Mouse (Mus musculus): ENCODE measurements around the gene Ubr3. TPM values are rescaled to one million over a fixed set of nuclear protein-coding genes. Genes with fewer than 3 reads are reported as not detected.

The Ubr3 gene
- polyA plus RNA-seq (2014; fragmentation: Nextera tagmentation; extraction: Ambion mirVana): 12.3 and 13.4 TPM in 2 replicates

DNA sequence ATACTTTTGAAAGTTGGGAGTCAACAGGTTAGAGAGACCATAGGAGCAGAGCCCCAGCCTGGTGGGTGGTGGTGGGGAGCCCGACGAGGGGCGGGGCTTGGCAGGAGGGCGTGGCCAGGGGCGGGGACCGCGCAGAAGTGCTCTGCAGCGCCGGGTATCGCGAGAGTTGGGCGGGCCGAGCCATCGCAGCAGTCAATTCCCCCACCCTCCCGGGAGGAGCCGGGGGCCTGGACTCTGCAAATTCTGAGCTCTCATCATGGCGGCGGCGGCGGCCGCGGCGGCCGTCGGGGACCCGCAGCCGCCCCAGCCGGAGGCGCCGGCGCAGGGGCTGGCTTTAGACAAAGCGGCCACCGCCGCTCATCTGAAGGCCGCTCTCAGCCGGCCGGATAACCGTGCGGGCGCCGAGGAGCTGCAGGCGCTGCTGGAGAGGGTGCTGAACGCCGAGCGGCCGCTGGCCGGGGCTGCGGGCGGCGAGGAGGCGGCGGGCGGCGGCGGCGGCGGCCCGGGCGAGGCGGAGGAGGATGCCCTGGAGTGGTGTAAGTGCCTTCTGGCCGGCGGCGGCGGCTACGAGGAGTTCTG, at the start of gene Ubr3:
TSS of gene Ubr3 (plus strand) at position 208 of the 579 bp plus-strand sequence.
- Histone ChIP-seq H3K4me3 (ENCODE audit: low read depth, low read length) (peak within 1 kb of the TSS; percentile 100), H3K4me2 (ENCODE audit: low read length) (peak within 1 kb of the TSS; percentile 91), H3K4me1 (ENCODE audit: control insufficient read depth, insufficient read depth, low read length) (peaks cover 3% of the 10 kb centered on the region; the same call in 1 of the 2 replicates), H3K27me3 (replicated peaks; ENCODE audit: control insufficient read depth, insufficient read depth, low read length) (no peaks in the 10 kb centered on the region), H3K27ac (ENCODE audit: low read depth, low read length) (peak within 1 kb of the TSS; percentile 90), H3K9me3 (replicated peaks; ENCODE audit: control insufficient read depth, low read length) (no peaks in the 10 kb centered on the region), H3K9ac (ENCODE audit: low read length) (peak within 1 kb of the TSS; percentile 98), H3K36me3 (ENCODE audit: control insufficient read depth, insufficient read depth, low read length) (peaks cover 4% of the 10 kb centered on the region)
- peak; percentile 99 for ATAC-seq
- WGBS: under 1% methylated on average over 44 of the region's 65 CpGs
- peak; percentile 97 for DNase-seq (ENCODE audit: low spot score)

- no peak for ATAC-seq
- no peak overlapping the region for H3K27ac ChIP-seq (ENCODE audit: low read depth, low read length)
- no peaks in the 10 kb centered on the region for H3K4me1 ChIP-seq (ENCODE audit: control insufficient read depth, insufficient read depth, low read length)
- WGBS: 68% methylated on average over 6 of the region's 6 CpGs
- DNase-seq (ENCODE audit: low spot score): no peak
- no peak overlapping the region for H3K9ac ChIP-seq (ENCODE audit: low read length)
- no peaks in the 10 kb centered on the region for H3K36me3 ChIP-seq (ENCODE audit: control insufficient read depth, insufficient read depth, low read length)
- no peaks in the 10 kb centered on the region for H3K27me3 ChIP-seq (replicated peaks; ENCODE audit: control insufficient read depth, insufficient read depth, low read length)
- H3K4me3 ChIP-seq (ENCODE audit: low read depth, low read length): no peak overlapping the region
- no peak overlapping the region for H3K4me2 ChIP-seq (ENCODE audit: low read length)
- H3K9me3 ChIP-seq (replicated peaks; ENCODE audit: control insufficient read depth, low read length): no peaks in the 10 kb centered on the region
These were observed 47.8 kb upstream of the Ubr3 start for GRCm38 (mm10) chr2:69849215-69849614.

GRCm38 (mm10) chr2:69851427-69852058, 45.5 kb upstream of the Ubr3 start:
- H3K4me3 ChIP-seq (ENCODE audit: low read depth, low read length): no peak overlapping the region
- DNase-seq (ENCODE audit: low spot score) (no peak), ATAC-seq (no peak)
- no peaks in the 10 kb centered on the region for H3K27me3 ChIP-seq (replicated peaks; ENCODE audit: control insufficient read depth, insufficient read depth, low read length)
- WGBS: 55% methylated on average over 2 of the region's 2 CpGs
- H3K4me2 ChIP-seq (ENCODE audit: low read length): no peak overlapping the region
- H3K36me3 ChIP-seq (ENCODE audit: control insufficient read depth, insufficient read depth, low read length): no peaks in the 10 kb centered on the region
- no peaks in the 10 kb centered on the region for H3K9me3 ChIP-seq (replicated peaks; ENCODE audit: control insufficient read depth, low read length)
- H3K9ac ChIP-seq (ENCODE audit: low read length): no peak overlapping the region
- no peak overlapping the region for H3K27ac ChIP-seq (ENCODE audit: low read depth, low read length)
- no peaks in the 10 kb centered on the region for H3K4me1 ChIP-seq (ENCODE audit: control insufficient read depth, insufficient read depth, low read length)

- H3K4me2 ChIP-seq (ENCODE audit: low read length): no peak overlapping the region
- no peak for DNase-seq (ENCODE audit: low spot score)
- 70% methylated on average over 8 of the region's 8 CpGs for WGBS
- 0 out of 2 replicates have a peak, but pooled peaks cover 3% of the 10 kb centered on the region for H3K4me1 ChIP-seq (ENCODE audit: control insufficient read depth, insufficient read depth, low read length)
- no peak overlapping the region for H3K27ac ChIP-seq (ENCODE audit: low read depth, low read length)
- H3K9ac ChIP-seq (ENCODE audit: low read length): no peak overlapping the region
- H3K27me3 ChIP-seq (replicated peaks; ENCODE audit: control insufficient read depth, insufficient read depth, low read length): no peaks in the 10 kb centered on the region
- H3K36me3 ChIP-seq (ENCODE audit: control insufficient read depth, insufficient read depth, low read length): no peaks in the 10 kb centered on the region
- H3K4me3 ChIP-seq (ENCODE audit: low read depth, low read length): no peak overlapping the region
- ATAC-seq: no peak
- H3K9me3 ChIP-seq (replicated peaks; ENCODE audit: control insufficient read depth, low read length): no peaks in the 10 kb centered on the region
These were observed 40.7 kb upstream of the Ubr3 start for GRCm38 (mm10) chr2:69856392-69856791.

DNA sequence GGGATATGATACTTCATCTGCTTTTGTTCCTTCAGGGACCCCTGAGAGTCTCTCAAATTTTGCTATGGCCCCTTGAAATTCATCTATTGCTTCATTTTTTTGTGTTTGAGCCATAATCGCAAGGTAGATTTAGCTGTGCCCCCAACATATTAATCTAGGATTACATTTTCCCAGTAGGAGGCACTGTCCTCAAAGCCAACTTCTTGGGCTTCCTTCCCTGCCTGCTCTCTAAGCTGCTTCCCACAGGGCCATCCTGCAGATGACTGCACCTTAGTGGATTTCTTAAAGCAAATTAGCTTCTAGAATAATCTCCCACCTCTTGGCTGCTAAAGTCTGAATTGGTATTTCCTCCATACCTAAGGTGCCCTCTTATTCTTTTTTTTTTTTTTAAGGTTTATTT, 39.2 kb upstream of the Ubr3 start:
- Histone ChIP-seq H3K27ac (ENCODE audit: low read depth, low read length) (no peak overlapping the region), H3K27me3 (replicated peaks; ENCODE audit: control insufficient read depth, insufficient read depth, low read length) (no peaks in the 10 kb centered on the region), H3K4me3 (ENCODE audit: low read depth, low read length) (no peak overlapping the region), H3K4me1 (ENCODE audit: control insufficient read depth, insufficient read depth, low read length) (peaks cover 8% of the 10 kb centered on the region), H3K36me3 (ENCODE audit: control insufficient read depth, insufficient read depth, low read length) (no peaks in the 10 kb centered on the region), H3K9me3 (replicated peaks; ENCODE audit: control insufficient read depth, low read length) (no peaks in the 10 kb centered on the region), H3K4me2 (ENCODE audit: low read length) (no peak overlapping the region), H3K9ac (ENCODE audit: low read length) (no peak overlapping the region)
- WGBS: 77% methylated on average over 1 of the region's 1 CpGs
- ATAC-seq (no peak), DNase-seq (ENCODE audit: low spot score) (no peak)

- Histone ChIP-seq H3K9ac (ENCODE audit: low read length) (peak overlapping the region; percentile 99), H3K27me3 (replicated peaks; ENCODE audit: control insufficient read depth, insufficient read depth, low read length) (no peaks in the 10 kb centered on the region), H3K4me1 (ENCODE audit: control insufficient read depth, insufficient read depth, low read length) (peaks cover 12% of the 10 kb centered on the region), H3K4me2 (ENCODE audit: low read length) (peak overlapping the region; percentile 65), H3K4me3 (ENCODE audit: low read depth, low read length) (peak overlapping the region; percentile 100), H3K27ac (ENCODE audit: low read depth, low read length) (peak overlapping the region; percentile 88; the same call in 1 of the 2 replicates), H3K9me3 (replicated peaks; ENCODE audit: control insufficient read depth, low read length) (no peaks in the 10 kb centered on the region), H3K36me3 (ENCODE audit: control insufficient read depth, insufficient read depth, low read length) (peaks cover 10% of the 10 kb centered on the region; the same call in 1 of the 2 replicates)
- ATAC-seq (peak; percentile 63), DNase-seq (ENCODE audit: low spot score) (no peak)
- WGBS: 11% methylated on average over 12 of the region's 13 CpGs
These were observed 36.0 kb upstream of the Ubr3 start for GRCm38 (mm10) chr2:69860972-69861452.

- Histone ChIP-seq H3K36me3 (ENCODE audit: control insufficient read depth, insufficient read depth, low read length) (peaks cover 14% of the 10 kb centered on the region; the same call in 1 of the 2 replicates), H3K4me3 (ENCODE audit: low read depth, low read length) (peak within 1 kb of the TSS; percentile 100), H3K27ac (ENCODE audit: low read depth, low read length) (peak within 1 kb of the TSS; percentile 88), H3K27me3 (replicated peaks; ENCODE audit: control insufficient read depth, insufficient read depth, low read length) (no peaks in the 10 kb centered on the region), H3K9me3 (replicated peaks; ENCODE audit: control insufficient read depth, low read length) (no peaks in the 10 kb centered on the region), H3K4me1 (ENCODE audit: control insufficient read depth, insufficient read depth, low read length) (peaks cover 12% of the 10 kb centered on the region), H3K9ac (ENCODE audit: low read length) (peak within 1 kb of the TSS; percentile 99), H3K4me2 (ENCODE audit: low read length) (peak within 1 kb of the TSS; percentile 74)
- ATAC-seq: peak; percentile 98
- peak; percentile 97 for DNase-seq (ENCODE audit: low spot score)
- under 1% methylated on average over 60 of the region's 66 CpGs for WGBS
These were observed 35.5 kb upstream of the Ubr3 start, which contains the start of gene Ssb for GRCm38 (mm10) chr2:69861485-69862091. Ssb (plus strand) TSS chr2:69861562.

DNA sequence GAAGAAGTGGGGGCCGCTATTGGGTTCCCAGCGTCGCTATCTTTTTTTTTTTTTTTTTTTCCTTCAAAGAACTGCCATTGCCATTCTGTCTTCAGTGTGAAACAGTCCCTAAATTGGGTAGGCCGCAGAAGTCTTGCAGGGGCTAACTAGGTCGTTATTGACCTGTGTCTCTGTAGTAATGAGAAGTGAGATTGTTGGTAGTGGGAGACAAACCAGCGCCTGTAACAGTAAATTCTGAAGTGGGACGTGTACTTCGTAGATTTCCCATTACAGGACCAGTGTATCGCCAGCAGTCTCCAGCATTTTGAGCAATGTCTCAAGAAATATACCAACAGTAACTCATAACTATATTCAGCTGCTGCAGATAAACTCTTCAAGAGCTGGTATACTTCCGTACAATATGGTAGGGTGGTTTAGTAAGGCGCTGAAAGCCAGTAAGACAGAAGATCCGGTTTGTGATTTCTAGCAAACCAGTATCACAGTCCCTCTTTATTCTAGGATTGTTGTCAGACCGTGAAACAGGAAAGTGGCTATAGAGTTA, 34.9 kb upstream of the Ubr3 start:
- Histone ChIP-seq H3K9ac (ENCODE audit: low read length) (peak overlapping the region; percentile 99), H3K4me2 (ENCODE audit: low read length) (peak overlapping the region; percentile 74), H3K27ac (ENCODE audit: low read depth, low read length) (no peak overlapping the region), H3K27me3 (replicated peaks; ENCODE audit: control insufficient read depth, insufficient read depth, low read length) (no peaks in the 10 kb centered on the region), H3K36me3 (ENCODE audit: control insufficient read depth, insufficient read depth, low read length) (peaks cover 18% of the 10 kb centered on the region), H3K9me3 (replicated peaks; ENCODE audit: control insufficient read depth, low read length) (no peaks in the 10 kb centered on the region), H3K4me3 (ENCODE audit: low read depth, low read length) (peak overlapping the region; percentile 100), H3K4me1 (ENCODE audit: control insufficient read depth, insufficient read depth, low read length) (peaks cover 12% of the 10 kb centered on the region)
- 5% methylated on average over 13 of the region's 13 CpGs for WGBS
- ATAC-seq (no peak), DNase-seq (ENCODE audit: low spot score) (no peak)
